Comparison of ENCODE assay signal across 11 mouse cellular contexts in genomic region chr17:9926308-9926707, GRCm38 (mm10).
"Had no signal": no experiment of that assay in that cellular context is flagged by ENCODE, and none has a peak within 500 bp of the region (broad histone marks: within the 10 kb centered on the region; RNA-seq: fewer than 3 reads in every experiment).

No protein-coding gene starts in this region.

- H3K9ac ChIP-seq: liver, embryonic 13.5 days; midbrain, embryonic 13.5 days had no signal

- H3K4me2 ChIP-seq: liver, embryonic 13.5 days; midbrain, embryonic 13.5 days had no signal

- H3K9me3 ChIP-seq: liver, embryonic 13.5 days; midbrain, embryonic 13.5 days had no signal

- H3K4me1 ChIP-seq: liver, embryonic 13.5 days had no signal

- H3K27me3 ChIP-seq: liver, embryonic 13.5 days; midbrain, embryonic 13.5 days had no signal

- H3K4me3 ChIP-seq: layer of hippocampus, adult 2 months; liver, embryonic 13.5 days; midbrain, embryonic 13.5 days had no signal

- H3K36me3 ChIP-seq: liver, embryonic 13.5 days; midbrain, embryonic 13.5 days had no signal

- ATAC-seq: intestine, embryonic 16.5 days; midbrain, embryonic 13.5 days had no signal

- H3K27ac ChIP-seq: kidney, postnatal 0 days; liver, embryonic 13.5 days; macrophage; midbrain, embryonic 13.5 days had no signal

- DNase-seq: kidney, adult 18-20 months; kidney, postnatal 25 days; layer of hippocampus, adult 9-11 months; liver, embryonic 13.5 days; thymus, adult 18-20 months; thymus, postnatal 36 days had no signal
